Mouse (Mus musculus): ENCODE data around the gene Dpp6. TPM values are rescaled to one million over a fixed set of nuclear protein-coding genes. Genes with fewer than 3 reads are reported as not detected.
A peak's percentile ranks its signal among the peaks of the same experiment; 100 is the strongest.

The Dpp6 gene
- total RNA-seq, 2 experiments from 2014 or later: 5.0 to 7.1 TPM

DNA sequence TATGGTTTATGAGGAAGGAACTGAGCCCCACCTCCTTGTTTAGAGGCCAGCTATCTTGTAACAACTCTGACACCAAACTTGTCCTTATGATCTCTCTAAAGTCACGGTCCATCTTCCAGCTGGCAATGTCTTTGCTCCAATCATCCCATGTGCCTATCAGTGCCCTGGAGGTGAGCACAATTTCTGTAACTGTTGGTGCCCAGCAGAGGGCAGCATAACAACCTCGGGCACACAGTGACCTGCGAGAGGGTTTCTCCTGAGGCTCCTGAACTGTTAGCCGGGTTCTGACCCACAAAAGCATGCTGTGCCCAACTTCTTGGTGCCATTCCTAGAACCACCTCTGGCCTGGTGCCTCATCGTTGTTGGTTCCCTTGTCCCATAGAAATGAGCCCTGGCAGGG, 863.5 kb downstream of the Dpp6 start:
- DNase-seq: peak; percentile 60

DNA sequence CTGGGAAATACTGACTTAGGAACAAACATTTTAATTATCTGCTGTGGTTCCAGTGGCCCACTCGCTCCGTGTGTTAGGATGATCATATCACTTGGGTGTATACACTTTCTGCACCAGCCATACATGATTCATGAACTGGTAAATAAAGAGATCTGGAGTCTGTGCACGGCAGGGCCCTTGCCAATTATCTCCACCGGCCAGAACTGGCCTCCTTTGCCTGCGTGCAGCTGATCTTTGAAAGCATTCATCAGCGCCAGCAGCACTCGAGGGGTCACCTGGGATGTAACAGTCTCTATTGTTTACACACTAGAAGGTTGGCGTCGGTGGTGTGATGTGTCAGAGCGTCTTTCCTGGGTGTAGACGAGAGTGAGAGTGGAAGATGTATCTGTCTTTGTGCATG, 868.2 kb downstream of the Dpp6 start:
- no peak for DNase-seq

DNA sequence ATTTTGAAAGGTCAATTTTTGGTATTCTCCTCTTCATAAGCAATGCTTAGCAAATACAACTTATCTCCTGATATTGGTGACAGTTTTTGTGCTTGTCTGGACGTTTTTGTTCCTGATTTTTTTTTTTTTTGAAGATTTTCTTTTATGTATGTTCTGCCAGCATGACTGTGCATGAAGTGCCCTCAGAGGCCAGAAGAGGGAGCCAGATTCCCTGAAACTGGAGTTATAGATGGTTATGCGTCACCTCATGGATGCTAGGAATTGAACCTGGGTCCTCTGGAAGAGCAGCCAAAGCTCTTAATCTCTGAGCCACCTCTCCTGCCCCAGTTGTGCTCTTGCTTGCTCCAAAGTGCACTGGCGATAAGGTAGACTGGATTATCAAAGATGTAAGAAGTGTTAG, 868.9 kb downstream of the Dpp6 start:
- no peak for DNase-seq

DNA sequence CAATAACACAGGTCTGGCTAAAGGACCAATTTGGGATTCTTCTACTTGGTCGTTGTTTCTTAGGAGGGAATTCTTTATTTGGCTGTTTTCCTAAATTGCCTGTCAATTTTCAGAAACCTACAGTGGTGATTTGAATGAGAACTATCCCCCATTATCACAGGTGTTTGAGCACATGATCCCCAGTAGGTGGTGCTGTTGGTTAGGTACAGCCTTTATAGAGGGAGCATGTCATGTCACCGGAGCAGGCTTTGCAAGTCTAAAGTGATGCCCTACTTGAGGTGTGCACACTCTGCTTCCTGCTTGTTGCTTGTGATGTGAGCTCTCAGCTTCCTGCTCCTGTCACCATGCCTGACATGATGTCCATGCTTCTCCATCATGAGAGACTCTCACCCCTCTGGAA, 870.3 kb downstream of the Dpp6 start:
- DNase-seq: no peak

- DNase-seq: no peak
Measured at GRCm38 (mm10) chr5:27702482-27702881, 885.5 kb downstream of the Dpp6 start.

GRCm38 (mm10) chr5:27705020-27705419, 888.0 kb downstream of the Dpp6 start:
- no peak for DNase-seq

DNA sequence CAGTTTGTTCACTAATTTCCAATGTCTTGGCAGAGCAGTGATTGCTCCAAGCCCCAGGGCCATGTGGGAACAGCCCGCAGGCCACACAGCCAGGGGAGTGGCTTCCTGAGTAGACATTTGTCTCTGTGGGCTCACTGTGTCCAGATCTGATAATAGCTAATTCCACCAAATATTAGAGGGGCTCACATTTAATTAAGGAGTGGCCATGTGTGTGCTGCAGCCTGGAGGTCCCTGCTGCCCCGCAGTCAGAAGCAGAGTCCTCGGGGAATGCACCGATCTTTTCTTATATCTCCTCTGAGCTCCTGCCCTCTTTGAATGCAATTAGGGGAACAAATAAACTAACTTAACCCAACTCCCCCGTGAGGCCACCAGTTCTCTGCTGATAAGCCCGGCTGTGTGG, 889.5 kb downstream of the Dpp6 start:
- no peak for DNase-seq

GRCm38 (mm10) chr5:27707283-27707682, 890.3 kb downstream of the Dpp6 start:
- no peak for DNase-seq

DNA sequence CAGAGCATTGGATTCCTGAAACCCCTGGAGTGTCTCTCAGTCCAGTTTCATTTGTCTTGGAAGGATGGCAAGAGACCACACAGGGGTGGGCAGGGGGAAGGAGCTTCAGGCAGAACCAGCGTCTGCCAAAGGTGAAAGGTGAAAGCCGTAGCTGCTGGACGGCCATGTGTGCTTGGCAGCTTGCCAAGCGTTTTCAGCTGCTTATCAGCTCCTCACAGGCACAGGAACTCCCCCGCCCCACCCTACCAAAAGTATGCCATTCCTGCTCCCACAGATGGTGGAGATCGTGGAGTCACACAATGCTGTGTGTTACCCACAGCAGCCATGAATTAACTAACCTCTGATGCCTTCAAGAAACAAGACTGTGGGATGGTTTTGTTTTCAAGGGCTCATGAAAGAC, 891.2 kb downstream of the Dpp6 start:
- DNase-seq: peak; percentile 22

DNA sequence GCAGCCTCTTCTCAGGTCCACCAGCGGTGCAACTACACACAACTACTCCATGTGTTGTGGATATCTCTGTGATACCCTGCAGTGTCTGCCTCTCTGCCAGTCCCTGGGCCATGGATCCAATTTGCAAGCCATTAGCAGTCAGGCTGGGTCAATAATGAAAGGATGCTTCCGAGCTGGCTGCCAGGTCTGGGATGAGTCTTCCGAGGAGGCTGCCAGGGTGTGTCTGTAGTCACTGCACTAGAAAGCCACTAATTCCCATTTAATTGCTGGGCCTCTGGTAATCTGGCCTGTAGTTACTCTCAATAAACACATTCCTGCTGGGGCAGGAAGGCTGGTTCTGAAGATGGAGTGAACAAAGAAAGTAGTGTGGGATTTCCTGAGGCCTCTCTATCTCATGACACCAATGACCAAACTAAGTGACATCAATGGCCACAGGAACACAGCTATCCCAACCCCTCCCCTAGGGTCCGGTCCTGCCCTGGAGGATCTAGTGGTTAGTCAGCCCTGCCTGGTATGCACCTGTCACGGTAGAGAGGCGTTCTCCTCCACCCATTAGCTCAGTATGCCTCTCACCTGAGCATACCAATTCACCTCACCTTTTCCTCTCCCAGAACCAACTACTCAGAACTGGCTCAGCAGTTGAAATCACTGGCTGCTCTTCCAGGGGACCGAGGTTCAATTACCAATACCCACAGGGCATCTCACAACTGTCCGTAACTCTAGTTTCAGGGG, 894.6 kb downstream of the Dpp6 start:
- DNase-seq: no peak

GRCm38 (mm10) chr5:27714356-27714755, 897.4 kb downstream of the Dpp6 start:
- DNase-seq: no peak

DNA sequence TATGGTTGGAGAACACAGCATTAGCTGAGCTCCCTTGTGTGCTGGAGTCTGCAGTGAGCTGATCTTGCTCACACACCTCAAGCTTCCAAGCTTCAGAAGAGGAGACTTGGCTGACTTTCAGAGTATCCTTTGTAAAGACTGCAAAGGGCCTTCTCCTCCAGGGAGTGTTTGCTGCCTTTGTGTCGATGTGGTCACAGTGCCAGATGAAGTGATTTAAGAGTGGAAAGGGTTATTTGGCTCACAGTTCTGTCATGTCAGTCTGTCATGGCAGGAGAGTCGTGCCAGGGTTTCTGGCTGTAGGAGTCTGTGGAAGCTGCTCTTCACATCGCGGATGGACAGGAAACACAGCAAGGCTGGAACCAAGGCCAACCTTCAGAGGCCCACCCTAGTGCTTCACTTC, 899.0 kb downstream of the Dpp6 start:
- no peak for DNase-seq

- no peak for DNase-seq
Measured at GRCm38 (mm10) chr5:27717301-27717700, 900.3 kb downstream of the Dpp6 start.

- no peak for DNase-seq
Measured at GRCm38 (mm10) chr5:27719311-27719710, 902.3 kb downstream of the Dpp6 start.

GRCm38 (mm10) chr5:27724460-27724859, 907.5 kb downstream of the Dpp6 start:
- DNase-seq: no peak

DNA sequence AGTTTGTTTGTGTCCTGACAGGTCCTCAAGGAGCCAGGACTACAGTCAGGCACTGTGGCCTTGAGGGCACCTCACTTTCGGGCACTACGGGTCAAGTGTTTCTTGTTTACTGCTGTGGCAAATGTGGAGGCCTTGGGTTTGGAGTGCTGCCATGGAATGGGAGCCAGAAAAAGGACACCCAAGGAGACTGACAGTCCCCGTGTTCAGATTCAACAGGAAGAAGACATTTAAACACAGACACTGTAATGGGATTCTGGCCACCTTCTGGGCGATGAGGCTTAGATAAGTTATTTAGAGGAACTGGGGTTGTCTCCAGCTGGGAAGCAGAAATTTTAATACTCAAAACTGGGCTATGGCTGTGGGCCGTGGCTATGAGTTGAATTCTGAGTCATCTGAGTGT, 913.7 kb downstream of the Dpp6 start:
- peak; percentile 55 for DNase-seq

GRCm38 (mm10) chr5:27731392-27731791, 914.4 kb downstream of the Dpp6 start:
- DNase-seq: no peak

- peak; percentile 32 for DNase-seq
Measured at GRCm38 (mm10) chr5:27732288-27732868, 915.4 kb downstream of the Dpp6 start.

GRCm38 (mm10) chr5:27737168-27737567, 920.2 kb downstream of the Dpp6 start:
- peak; percentile 66 for DNase-seq

GRCm38 (mm10) chr5:27739216-27739615, 922.2 kb downstream of the Dpp6 start:
- no peak for DNase-seq

DNA sequence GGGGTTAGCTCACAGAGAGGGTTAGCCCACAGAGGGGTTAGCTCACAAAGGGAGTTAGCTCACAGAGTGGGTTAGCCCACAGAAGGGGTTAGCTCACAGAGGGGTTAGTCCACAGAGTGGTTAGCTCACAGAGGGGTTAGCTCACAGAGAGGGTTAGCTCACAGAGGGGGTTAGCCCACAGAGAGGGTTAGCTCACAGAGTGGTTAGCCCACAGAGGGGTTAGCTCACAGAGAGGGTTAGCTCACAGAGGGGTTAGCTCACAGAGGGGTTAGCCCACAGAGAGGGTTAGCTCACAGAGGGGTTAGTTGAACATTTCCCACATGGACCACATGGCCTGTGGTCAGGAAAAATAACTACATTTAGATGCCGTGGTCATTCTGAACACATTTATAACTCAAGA, 927.9 kb downstream of the Dpp6 start:
- DNase-seq: no peak

DNA sequence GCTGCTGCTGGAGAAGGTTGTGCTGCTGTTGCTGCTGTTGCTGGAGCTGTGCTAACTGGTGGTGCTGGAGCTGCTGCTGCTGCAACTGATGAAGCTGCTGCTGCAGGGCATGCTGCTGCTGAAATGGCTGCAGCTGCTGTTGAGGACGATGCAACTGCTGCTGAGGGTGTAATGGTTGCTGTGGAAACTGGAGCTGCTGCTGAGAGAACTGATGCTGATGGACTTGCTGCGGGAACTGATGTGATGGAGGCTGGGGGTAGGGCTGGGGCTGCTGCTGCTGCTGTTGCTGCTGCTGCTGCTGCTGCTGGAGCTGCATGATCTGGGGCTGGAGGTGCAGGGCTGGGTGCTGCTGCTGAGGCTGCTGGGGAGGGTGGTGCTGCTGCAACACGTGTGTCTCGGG, 948.8 kb downstream of the Dpp6 start:
- DNase-seq: no peak

GRCm38 (mm10) chr5:27767948-27768347, 950.9 kb downstream of the Dpp6 start:
- DNase-seq: no peak

Data from adrenal gland, postnatal 10 days (tissue).